ENCODE assay signal across 8 mouse cellular contexts in the genomic region with DNA sequence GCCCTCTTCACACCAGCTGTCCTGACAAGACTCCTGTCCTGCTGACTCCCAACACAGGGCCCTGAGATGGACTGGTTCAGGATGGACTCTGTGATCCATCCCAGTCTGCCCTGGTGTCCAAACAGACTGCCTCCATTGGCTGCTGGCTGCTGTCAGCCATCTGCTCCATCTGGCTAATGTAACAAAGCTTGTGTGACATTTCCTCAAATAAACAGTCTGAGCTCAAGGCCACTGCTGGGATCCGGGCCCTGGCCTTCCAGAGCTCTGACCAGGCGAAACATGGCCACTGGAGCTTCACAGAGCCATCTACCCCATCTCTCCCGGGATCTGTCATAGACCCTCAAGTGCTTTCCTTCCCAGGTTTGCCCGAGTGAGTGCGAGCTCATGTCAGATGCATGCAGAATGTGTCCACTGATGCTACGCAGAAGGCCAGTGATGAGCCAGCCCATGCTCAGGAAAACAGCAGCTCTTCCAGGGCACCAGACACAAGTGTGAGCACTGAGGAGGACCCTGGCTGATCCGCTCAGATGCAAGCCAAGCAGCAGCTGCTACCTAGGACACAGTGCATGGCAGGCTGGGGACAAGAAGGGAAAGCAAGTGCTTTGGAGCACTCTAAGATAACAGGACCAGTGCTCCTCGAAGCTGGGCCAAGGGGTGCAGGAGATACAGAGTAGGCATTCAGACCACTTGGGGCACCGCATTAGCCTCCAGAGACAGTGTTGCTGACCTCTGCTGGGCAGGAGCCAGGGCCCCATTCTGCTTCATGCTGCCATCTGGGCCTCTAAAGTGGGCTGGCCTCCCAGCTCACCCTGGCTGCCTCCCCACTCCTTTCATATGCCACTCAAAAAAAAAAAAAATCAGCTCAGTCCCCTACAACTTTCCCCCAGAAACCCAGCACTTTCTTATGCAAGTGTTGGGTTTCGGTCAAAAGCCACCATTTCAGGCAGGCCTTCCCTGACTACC. TPM values are rescaled to one million over a fixed set of nuclear protein-coding genes. Genes with fewer than 3 reads are reported as not detected.
A peak's percentile ranks its signal among the peaks of the same experiment; 100 is the strongest.
DNase-seq lines count a peak whose midpoint lies in the region; ATAC-seq and TF ChIP-seq lines count a peak whose summit lies in the region.
"Had no signal": no experiment of that assay in that cellular context is flagged by ENCODE, and none has a peak within 500 bp of the region (broad histone marks: within the 10 kb centered on the region; RNA-seq: fewer than 3 reads in every experiment).

No protein-coding gene starts in this region.

- H3K36me3 ChIP-seq in forebrain, embryonic 16.5 days (ENCODE audit: control insufficient read depth, insufficient read depth) = no peaks in the 10 kb centered on the region
- H3K36me3 ChIP-seq: G1E had no signal

- H3K9me3 ChIP-seq in forebrain, embryonic 16.5 days (ENCODE audit: control insufficient read depth, low read length) = no peaks in the 10 kb centered on the region
- H3K9me3 ChIP-seq: G1E had no signal

- no peak for TF ChIP-seq CTCF in layer of hippocampus, adult 2 months (conservative IDR thresholded peaks at IDR 0.05)

- H3K4me3 ChIP-seq in layer of hippocampus, adult 2 months = no peak overlapping the region
- H3K4me3 ChIP-seq in forebrain, embryonic 16.5 days (replicated peaks; ENCODE audit: low read length) = no peak overlapping the region

- no peak for DNase-seq in layer of hippocampus, adult 2 months (ENCODE audit: low spot score in 2 of 2)
- DNase-seq in layer of hippocampus, adult 9-10 months (ENCODE audit: low spot score) = no peak
- peak; percentile 79 for DNase-seq in adipocyte (ENCODE audit: low spot score)
- DNase-seq in adrenal gland, postnatal 14 days = peak; percentile 59
- no peak for DNase-seq in embryo, embryonic 9.5 days (ENCODE audit: extremely low spot score)
- no peak for DNase-seq in kidney, adult 8-10 months

- peaks cover 7% of the 10 kb centered on the region for H3K4me1 ChIP-seq in forebrain, embryonic 16.5 days (replicated peaks; ENCODE audit: control insufficient read depth, insufficient read depth, low read length)

- WGBS in forebrain, embryonic 16.5 days = 69% methylated on average over 10 of the region's 10 CpGs

- H3K27me3 ChIP-seq in forebrain, embryonic 16.5 days (replicated peaks; ENCODE audit: control insufficient read depth, insufficient read depth, low read length) = no peaks in the 10 kb centered on the region

- H3K9ac ChIP-seq in forebrain, embryonic 16.5 days (replicated peaks; ENCODE audit: low read depth, low read length) = 0 out of 2 replicates have a peak overlapping the region, but pooled peaks have one; percentile 5

- H3K27ac ChIP-seq in layer of hippocampus, adult 2 months = peak overlapping the region; percentile 24; the same call in 1 of the 2 replicates
- peak overlapping the region; percentile 34; the same call in 1 of the 2 replicates for H3K27ac ChIP-seq in forebrain, embryonic 16.5 days (ENCODE audit: low read length)

- ATAC-seq in forebrain, embryonic 16.5 days = peak; percentile 28; the same call in 1 of the 2 replicates

- no peak overlapping the region for H3K4me2 ChIP-seq in forebrain, embryonic 16.5 days (ENCODE audit: low read length)

RNA-seq across cellular contexts. Expression of gene Pemt, which starts 18.1 kb away (rescaled TPM):
- 1 to 10 TPM; 3.8 to 7.9 TPM for total RNA-seq in layer of hippocampus, adult 2 months (2021)
- total RNA-seq in adrenal gland, postnatal 14 days (2021) = 16.4 and 69.4 TPM in 2 replicates
- 4.4 and 7.9 TPM in 2 replicates for polyA plus RNA-seq in forebrain, embryonic 16.5 days (2015; fragmentation: Nextera tagmentation; extraction: Ambion mirVana)

Comparison
In these comparisons a context has a peak if more than half of its experiments do, and no peak if none do; other contexts are left out.
1. DNase-seq: peak in adipocyte (single experiment) and adrenal gland, postnatal 14 days (single experiment); none in layer of hippocampus, adult 2 months (0 of 2), layer of hippocampus, adult 9-10 months (single experiment), embryo, embryonic 9.5 days (single experiment) and kidney, adult 8-10 months (0 of 2).